Mouse (Mus musculus): ENCODE measurements around the gene Adgrg6.

DNA sequence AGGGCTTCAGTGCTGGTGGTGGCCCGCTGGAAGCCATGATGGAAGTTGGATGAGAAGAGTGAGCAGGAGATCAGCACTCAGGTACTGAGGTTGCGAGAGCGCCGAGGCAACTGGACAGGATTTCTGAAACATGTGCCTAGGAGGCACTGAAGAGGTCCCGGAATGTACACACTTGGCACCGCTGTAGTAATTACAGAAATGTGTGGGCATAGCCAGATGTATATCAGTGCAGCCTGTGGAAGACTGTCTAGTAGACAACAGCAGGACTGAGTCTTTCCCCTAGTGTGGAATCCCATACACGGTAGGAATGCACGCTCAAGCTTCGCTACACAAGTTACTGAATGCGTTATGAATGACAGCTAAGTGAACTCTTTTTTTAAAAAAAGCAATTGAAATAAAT is 86.1 kb downstream of the Adgrg6 start:
- TF ChIP-seq POLR2A (IDR thresholded peaks at IDR 0.05; ENCODE audit: borderline replicate concordance, extremely low read depth, insufficient read depth, insufficient read length, poor library complexity, severe bottlenecking) = no peak
- no peak for TF ChIP-seq CTCF (IDR thresholded peaks at IDR 0.05; ENCODE audit: borderline replicate concordance, extremely low read depth, insufficient read depth, insufficient read length)

Measured in brain, embryonic 14.5 days (tissue).